ENCODE assay signal across 17 mouse cellular contexts in the genomic region with DNA sequence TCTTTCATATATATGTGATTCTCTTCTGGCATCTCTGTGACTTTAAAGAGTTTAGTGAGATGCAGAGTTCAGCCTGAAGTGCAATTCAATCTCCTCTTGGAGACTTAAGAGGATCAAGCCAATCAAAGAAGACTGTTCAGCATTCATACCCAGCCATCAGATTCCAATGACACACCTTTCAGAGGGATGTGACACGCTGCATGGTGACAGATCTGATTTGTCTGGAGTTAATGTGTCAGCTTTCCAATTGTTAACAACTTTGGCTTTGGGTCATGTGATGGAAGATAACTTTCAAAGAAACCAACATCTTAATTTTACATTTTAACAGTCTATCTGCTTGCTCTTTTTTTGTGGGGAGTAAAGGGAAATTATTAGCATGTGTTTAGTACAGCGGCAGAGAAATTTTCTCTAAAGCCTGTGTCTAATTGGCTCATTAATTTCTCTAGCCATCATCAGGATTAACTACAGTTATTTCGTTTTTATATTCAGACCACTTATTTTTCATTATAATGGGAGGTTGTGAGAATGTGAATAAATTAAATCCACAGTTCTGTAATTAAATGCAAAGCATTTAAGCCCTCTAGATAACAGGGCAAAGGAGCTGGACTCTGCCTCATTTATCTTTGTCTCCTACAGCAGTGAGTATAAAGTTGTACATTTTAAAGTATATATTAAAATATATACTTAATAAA.
DNase-seq lines count a peak whose midpoint lies in the region; ATAC-seq and TF ChIP-seq lines count a peak whose summit lies in the region.
"Had no signal": no experiment of that assay in that cellular context is flagged by ENCODE, and none has a peak within 500 bp of the region (broad histone marks: within the 10 kb centered on the region; RNA-seq: fewer than 3 reads in every experiment).

No protein-coding gene starts in this region.

- WGBS in forebrain, embryonic 12.5 days = 25% methylated on average over 3 of the region's 3 CpGs
- WGBS in forebrain, embryonic 10.5 days = 66% methylated on average over 3 of the region's 3 CpGs
- WGBS in kidney, embryonic 14.5 days = 43% methylated on average over 3 of the region's 3 CpGs
- WGBS in midbrain, embryonic 13.5 days = 28% methylated on average over 3 of the region's 3 CpGs
- WGBS in midbrain, postnatal 0 days = 27% methylated on average over 3 of the region's 3 CpGs
- 59% methylated on average over 3 of the region's 3 CpGs for WGBS in hindbrain, embryonic 12.5 days

- H3K27ac ChIP-seq in forebrain, embryonic 12.5 days = no peak overlapping the region
- H3K27ac ChIP-seq in forebrain, embryonic 10.5 days = no peak overlapping the region
- H3K27ac ChIP-seq in kidney, embryonic 14.5 days (ENCODE audit: low read depth, low read length) = peak overlapping the region; percentile 55; the same call in 1 of the 2 replicates
- no peak overlapping the region for H3K27ac ChIP-seq in midbrain, embryonic 13.5 days
- H3K27ac ChIP-seq in midbrain, postnatal 0 days (ENCODE audit: low read depth, low read length) = no peak overlapping the region
- no peak overlapping the region for H3K27ac ChIP-seq in hindbrain, embryonic 12.5 days
- H3K27ac ChIP-seq: embryonic facial prominence, embryonic 12.5 days; hindbrain, embryonic 10.5 days; hindbrain, postnatal 0 days had no signal

- no peak for TF ChIP-seq CTCF in midbrain, postnatal 0 days (IDR thresholded peaks at IDR 0.05)

- no peak for DNase-seq in forebrain, embryonic 10.5 days (ENCODE audit: extremely low spot score, low spot score)
- DNase-seq in kidney, postnatal 25 days = no peak
- no peak for DNase-seq in midbrain, postnatal 0 days (ENCODE audit: low spot score)
- DNase-seq in frontal cortex, postnatal 10 days (ENCODE audit: low spot score in 2 of 2) = no peak
- DNase-seq: adrenal gland, postnatal 10 days; cerebellum, adult 11-12 months; cerebellum, adult 9-10 months; cerebellum, postnatal 25 days; gastrocnemius, postnatal 25 days had no signal

- H3K27me3 ChIP-seq in forebrain, embryonic 12.5 days = no peaks in the 10 kb centered on the region
- H3K27me3 ChIP-seq in forebrain, embryonic 10.5 days (ENCODE audit: poor library complexity, severe bottlenecking) = no peaks in the 10 kb centered on the region
- H3K27me3 ChIP-seq in kidney, embryonic 14.5 days (ENCODE audit: control insufficient read depth, insufficient read depth, low read length) = no peaks in the 10 kb centered on the region
- no peaks in the 10 kb centered on the region for H3K27me3 ChIP-seq in midbrain, embryonic 13.5 days
- no peaks in the 10 kb centered on the region for H3K27me3 ChIP-seq in midbrain, postnatal 0 days (ENCODE audit: insufficient read depth, low read length)
- H3K27me3 ChIP-seq in hindbrain, embryonic 12.5 days = no peaks in the 10 kb centered on the region
- H3K27me3 ChIP-seq: embryonic facial prominence, embryonic 12.5 days; heart, embryonic 12.5 days had no signal

- H3K4me2 ChIP-seq in forebrain, embryonic 12.5 days = no peak overlapping the region
- no peak overlapping the region for H3K4me2 ChIP-seq in kidney, embryonic 14.5 days (replicated peaks; ENCODE audit: low read depth, low read length)
- no peak overlapping the region for H3K4me2 ChIP-seq in midbrain, embryonic 13.5 days (replicated peaks)
- no peak overlapping the region for H3K4me2 ChIP-seq in midbrain, postnatal 0 days (ENCODE audit: low read depth, low read length, poor library complexity, severe bottlenecking)
- no peak overlapping the region for H3K4me2 ChIP-seq in hindbrain, embryonic 12.5 days (replicated peaks)
- H3K4me2 ChIP-seq: embryonic facial prominence, embryonic 12.5 days; heart, embryonic 12.5 days had no signal

- H3K36me3 ChIP-seq in forebrain, embryonic 12.5 days (replicated peaks) = no peaks in the 10 kb centered on the region
- H3K36me3 ChIP-seq in forebrain, embryonic 10.5 days (replicated peaks) = no peaks in the 10 kb centered on the region
- no peaks in the 10 kb centered on the region for H3K36me3 ChIP-seq in kidney, embryonic 14.5 days (ENCODE audit: control insufficient read depth, insufficient read depth, low read length)
- H3K36me3 ChIP-seq in midbrain, embryonic 13.5 days = no peaks in the 10 kb centered on the region
- no peaks in the 10 kb centered on the region for H3K36me3 ChIP-seq in midbrain, postnatal 0 days (ENCODE audit: insufficient read depth, low read length)
- no peaks in the 10 kb centered on the region for H3K36me3 ChIP-seq in hindbrain, embryonic 12.5 days
- H3K36me3 ChIP-seq: embryonic facial prominence, embryonic 12.5 days; heart, embryonic 12.5 days; hindbrain, embryonic 10.5 days had no signal

- H3K9ac ChIP-seq in forebrain, embryonic 12.5 days = no peak overlapping the region
- no peak overlapping the region for H3K9ac ChIP-seq in kidney, embryonic 14.5 days (ENCODE audit: low read depth, low read length)
- no peak overlapping the region for H3K9ac ChIP-seq in midbrain, embryonic 13.5 days (replicated peaks)
- H3K9ac ChIP-seq in midbrain, postnatal 0 days (replicated peaks; ENCODE audit: low read length, poor library complexity, severe bottlenecking) = no peak overlapping the region
- no peak overlapping the region for H3K9ac ChIP-seq in hindbrain, embryonic 12.5 days
- H3K9ac ChIP-seq: embryonic facial prominence, embryonic 12.5 days; heart, embryonic 12.5 days had no signal

- no peak overlapping the region for H3K4me3 ChIP-seq in forebrain, embryonic 12.5 days (replicated peaks)
- H3K4me3 ChIP-seq in forebrain, embryonic 10.5 days = no peak overlapping the region
- no peak overlapping the region for H3K4me3 ChIP-seq in kidney, embryonic 14.5 days (ENCODE audit: low read length)
- no peak overlapping the region for H3K4me3 ChIP-seq in midbrain, embryonic 13.5 days (replicated peaks)
- no peak overlapping the region for H3K4me3 ChIP-seq in midbrain, postnatal 0 days (ENCODE audit: low read depth, low read length)
- no peak overlapping the region for H3K4me3 ChIP-seq in hindbrain, embryonic 12.5 days
- H3K4me3 ChIP-seq: embryonic facial prominence, embryonic 12.5 days; heart, embryonic 12.5 days; hindbrain, embryonic 10.5 days had no signal

- ATAC-seq in forebrain, embryonic 12.5 days (ENCODE audit: low FRiP score) = peak; percentile 62; the same call in 1 of the 2 replicates
- ATAC-seq in kidney, embryonic 14.5 days (ENCODE audit: low FRiP score, low TSS enrichment) = no peak
- peak; percentile 70; the same call in 1 of the 2 replicates for ATAC-seq in midbrain, embryonic 13.5 days
- ATAC-seq in midbrain, postnatal 0 days (ENCODE audit: low FRiP score) = no peak
- no peak for ATAC-seq in hindbrain, embryonic 12.5 days (ENCODE audit: low FRiP score)
- ATAC-seq: hindbrain, postnatal 0 days had no signal

- H3K4me1 ChIP-seq in forebrain, embryonic 12.5 days = peaks cover 5% of the 10 kb centered on the region
- H3K4me1 ChIP-seq in forebrain, embryonic 10.5 days = peaks cover 7% of the 10 kb centered on the region; the same call in 1 of the 2 replicates
- H3K4me1 ChIP-seq in kidney, embryonic 14.5 days (ENCODE audit: control insufficient read depth, insufficient read depth, low read length) = 0 out of 2 replicates have a peak, but pooled peaks cover 2% of the 10 kb centered on the region
- 0 out of 2 replicates have a peak, but pooled peaks cover 4% of the 10 kb centered on the region for H3K4me1 ChIP-seq in midbrain, embryonic 13.5 days (replicated peaks)
- H3K4me1 ChIP-seq in midbrain, postnatal 0 days (ENCODE audit: insufficient read depth, low read length) = no peaks in the 10 kb centered on the region
- no peaks in the 10 kb centered on the region for H3K4me1 ChIP-seq in hindbrain, embryonic 12.5 days
- H3K4me1 ChIP-seq: embryonic facial prominence, embryonic 12.5 days; heart, embryonic 12.5 days; hindbrain, embryonic 10.5 days had no signal

- no peaks in the 10 kb centered on the region for H3K9me3 ChIP-seq in forebrain, embryonic 12.5 days
- no peaks in the 10 kb centered on the region for H3K9me3 ChIP-seq in forebrain, embryonic 10.5 days
- H3K9me3 ChIP-seq in kidney, embryonic 14.5 days (ENCODE audit: control insufficient read depth, low read length) = no peaks in the 10 kb centered on the region
- H3K9me3 ChIP-seq in midbrain, embryonic 13.5 days = no peaks in the 10 kb centered on the region
- H3K9me3 ChIP-seq in midbrain, postnatal 0 days (ENCODE audit: low read length) = no peaks in the 10 kb centered on the region
- H3K9me3 ChIP-seq in hindbrain, embryonic 12.5 days (replicated peaks) = no peaks in the 10 kb centered on the region
- H3K9me3 ChIP-seq: embryonic facial prominence, embryonic 12.5 days; heart, embryonic 12.5 days; hindbrain, embryonic 10.5 days had no signal

Comparison
In these comparisons a context has a peak if more than half of its experiments do, and no peak if none do; other contexts are left out.
1. ATAC-seq: peak in forebrain, embryonic 12.5 days (single experiment) and midbrain, embryonic 13.5 days (single experiment); none in kidney, embryonic 14.5 days (single experiment), midbrain, postnatal 0 days (single experiment) and hindbrain, embryonic 12.5 days (single experiment).